Mouse (Mus musculus): Measurements from ENCODE around the gene Gm11992. TPM values are rescaled to one million over a fixed set of nuclear protein-coding genes. Genes with fewer than 3 reads are reported as not detected.

Gene Gm11992
- polyA plus RNA-seq, 2 experiments: 0.18 to 0.19 TPM

- no peaks in the 10 kb centered on the region for H3K27me3 ChIP-seq (ENCODE audit: control insufficient read depth, insufficient read depth, low read length)
- WGBS: 72% methylated on average over 2 of the region's 2 CpGs
- no peak overlapping the region for H3K9ac ChIP-seq (ENCODE audit: low read depth, low read length, severe bottlenecking)
- no peaks in the 10 kb centered on the region for H3K9me3 ChIP-seq (ENCODE audit: control insufficient read depth, low read length)
- H3K36me3 ChIP-seq (ENCODE audit: control insufficient read depth, insufficient read depth, low read length): no peaks in the 10 kb centered on the region
- no peak overlapping the region for H3K4me3 ChIP-seq (replicated peaks; ENCODE audit: low read length)
- no peaks in the 10 kb centered on the region for H3K4me1 ChIP-seq (ENCODE audit: control insufficient read depth, insufficient read depth, low read length)
- no peak for DNase-seq (ENCODE audit: low spot score)
- no peak overlapping the region for H3K4me2 ChIP-seq (replicated peaks; ENCODE audit: low read depth, low read length, severe bottlenecking)
- ATAC-seq (ENCODE audit: low FRiP score, low read depth): no peak
- H3K27ac ChIP-seq (replicated peaks; ENCODE audit: low read depth, low read length): no peak overlapping the region
- no peak for TF ChIP-seq POLR2A (IDR thresholded peaks at IDR 0.05; ENCODE audit: borderline replicate concordance, extremely low read depth, insufficient read depth, insufficient read length)
These were observed 8.5 kb downstream of the Gm11992 start for GRCm38 (mm10) chr11:9056937-9057336.

DNA sequence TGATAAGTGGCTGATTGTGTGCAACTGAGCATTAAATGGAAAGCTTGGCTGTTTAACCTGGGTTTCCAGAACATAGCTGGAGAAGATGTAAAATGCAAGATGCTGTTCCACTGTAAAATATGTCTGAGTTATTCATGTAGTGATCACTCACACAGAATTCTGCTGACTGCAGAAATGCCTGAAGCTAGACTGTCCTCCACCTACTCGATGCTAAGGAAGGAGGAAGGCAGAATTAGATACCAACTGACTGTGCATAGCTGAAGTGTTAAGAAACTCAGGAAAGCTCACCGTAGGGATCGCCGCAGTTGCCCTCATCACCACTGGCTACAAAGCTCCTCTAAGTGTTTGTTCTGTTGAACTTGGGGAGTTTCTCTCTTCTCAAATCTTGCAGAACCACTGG lies 9.3 kb downstream of the Gm11992 start:
- no peak overlapping the region for H3K4me3 ChIP-seq (replicated peaks; ENCODE audit: low read length)
- 78% methylated on average over 4 of the region's 4 CpGs for whole genome bisulfite sequencing
- H3K27me3 ChIP-seq (ENCODE audit: control insufficient read depth, insufficient read depth, low read length): no peaks in the 10 kb centered on the region
- TF ChIP-seq POLR2A (IDR thresholded peaks at IDR 0.05; ENCODE audit: borderline replicate concordance, extremely low read depth, insufficient read depth, insufficient read length): no peak
- ATAC-seq (ENCODE audit: low FRiP score, low read depth) (no peak), DNase-seq (ENCODE audit: low spot score) (no peak)
- H3K27ac ChIP-seq (replicated peaks; ENCODE audit: low read depth, low read length): no peak overlapping the region
- H3K4me1 ChIP-seq (ENCODE audit: control insufficient read depth, insufficient read depth, low read length): no peaks in the 10 kb centered on the region
- no peak overlapping the region for H3K9ac ChIP-seq (ENCODE audit: low read depth, low read length, severe bottlenecking)
- H3K9me3 ChIP-seq (ENCODE audit: control insufficient read depth, low read length): no peaks in the 10 kb centered on the region
- H3K36me3 ChIP-seq (ENCODE audit: control insufficient read depth, insufficient read depth, low read length): no peaks in the 10 kb centered on the region
- no peak overlapping the region for H3K4me2 ChIP-seq (replicated peaks; ENCODE audit: low read depth, low read length, severe bottlenecking)

DNA sequence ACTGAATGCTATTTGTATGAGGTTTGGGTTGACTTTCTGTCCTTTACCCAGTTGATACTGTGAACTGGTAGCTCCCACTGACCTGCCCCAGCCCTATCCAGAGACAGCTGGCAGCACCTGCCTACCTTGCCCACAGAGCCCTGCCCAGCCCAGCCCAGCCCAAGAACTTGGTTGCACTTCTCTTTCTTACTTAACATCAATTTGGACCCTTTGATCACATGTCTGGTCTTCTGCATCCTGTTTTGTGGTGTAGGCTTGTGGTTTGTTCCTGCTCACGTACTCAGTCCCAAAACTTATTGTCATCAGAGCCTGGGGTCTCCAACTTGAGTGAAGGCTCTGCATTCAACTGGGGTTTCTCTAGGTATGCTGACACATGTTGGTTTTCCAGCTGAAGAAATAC lies 11.6 kb downstream of the Gm11992 start:
- Histone ChIP-seq H3K4me3 (replicated peaks; ENCODE audit: low read length) (no peak overlapping the region), H3K4me2 (replicated peaks; ENCODE audit: low read depth, low read length, severe bottlenecking) (no peak overlapping the region), H3K9me3 (ENCODE audit: control insufficient read depth, low read length) (no peaks in the 10 kb centered on the region), H3K36me3 (ENCODE audit: control insufficient read depth, insufficient read depth, low read length) (no peaks in the 10 kb centered on the region), H3K27me3 (ENCODE audit: control insufficient read depth, insufficient read depth, low read length) (no peaks in the 10 kb centered on the region), H3K27ac (replicated peaks; ENCODE audit: low read depth, low read length) (no peak overlapping the region), H3K9ac (ENCODE audit: low read depth, low read length, severe bottlenecking) (no peak overlapping the region), H3K4me1 (ENCODE audit: control insufficient read depth, insufficient read depth, low read length) (no peaks in the 10 kb centered on the region)
- ATAC-seq (ENCODE audit: low FRiP score, low read depth) (no peak), DNase-seq (ENCODE audit: low spot score) (no peak)
- 72% methylated on average over 1 of the region's 1 CpGs for WGBS
- no peak for TF ChIP-seq POLR2A (IDR thresholded peaks at IDR 0.05; ENCODE audit: borderline replicate concordance, extremely low read depth, insufficient read depth, insufficient read length)

- Histone ChIP-seq H3K4me1 (ENCODE audit: control insufficient read depth, insufficient read depth, low read length) (no peaks in the 10 kb centered on the region), H3K36me3 (ENCODE audit: control insufficient read depth, insufficient read depth, low read length) (no peaks in the 10 kb centered on the region), H3K4me3 (replicated peaks; ENCODE audit: low read length) (no peak overlapping the region), H3K4me2 (replicated peaks; ENCODE audit: low read depth, low read length, severe bottlenecking) (no peak overlapping the region), H3K27me3 (ENCODE audit: control insufficient read depth, insufficient read depth, low read length) (no peaks in the 10 kb centered on the region), H3K9ac (ENCODE audit: low read depth, low read length, severe bottlenecking) (no peak overlapping the region), H3K9me3 (ENCODE audit: control insufficient read depth, low read length) (no peaks in the 10 kb centered on the region), H3K27ac (replicated peaks; ENCODE audit: low read depth, low read length) (no peak overlapping the region)
- WGBS: 28% methylated on average over 5 of the region's 5 CpGs
- ATAC-seq (ENCODE audit: low FRiP score, low read depth) (no peak), DNase-seq (ENCODE audit: low spot score) (no peak)
- TF ChIP-seq POLR2A (IDR thresholded peaks at IDR 0.05; ENCODE audit: borderline replicate concordance, extremely low read depth, insufficient read depth, insufficient read length): no peak
These were observed 12.1 kb downstream of the Gm11992 start for GRCm38 (mm10) chr11:9060484-9060883.

GRCm38 (mm10) chr11:9076444-9076843 lies 28.1 kb downstream of the Gm11992 start:
- ATAC-seq (ENCODE audit: low FRiP score, low read depth): no peak
- no peak for DNase-seq (ENCODE audit: low spot score)
- Histone ChIP-seq H3K4me3 (replicated peaks; ENCODE audit: low read length) (no peak overlapping the region), H3K27me3 (ENCODE audit: control insufficient read depth, insufficient read depth, low read length) (no peaks in the 10 kb centered on the region), H3K4me2 (replicated peaks; ENCODE audit: low read depth, low read length, severe bottlenecking) (no peak overlapping the region), H3K27ac (replicated peaks; ENCODE audit: low read depth, low read length) (no peak overlapping the region), H3K9ac (ENCODE audit: low read depth, low read length, severe bottlenecking) (no peak overlapping the region), H3K36me3 (ENCODE audit: control insufficient read depth, insufficient read depth, low read length) (no peaks in the 10 kb centered on the region), H3K9me3 (ENCODE audit: control insufficient read depth, low read length) (no peaks in the 10 kb centered on the region), H3K4me1 (ENCODE audit: control insufficient read depth, insufficient read depth, low read length) (no peaks in the 10 kb centered on the region)
- WGBS: 82% methylated on average over 3 of the region's 3 CpGs
- TF ChIP-seq POLR2A (IDR thresholded peaks at IDR 0.05; ENCODE audit: borderline replicate concordance, extremely low read depth, insufficient read depth, insufficient read length): no peak

- H3K4me1 ChIP-seq (ENCODE audit: control insufficient read depth, insufficient read depth, low read length): peaks cover 8% of the 10 kb centered on the region; the same call in 1 of the 2 replicates
- H3K27ac ChIP-seq (replicated peaks; ENCODE audit: low read depth, low read length): no peak overlapping the region
- no peak overlapping the region for H3K9ac ChIP-seq (ENCODE audit: low read depth, low read length, severe bottlenecking)
- H3K27me3 ChIP-seq (ENCODE audit: control insufficient read depth, insufficient read depth, low read length): peaks cover 37% of the 10 kb centered on the region
- H3K4me2 ChIP-seq (replicated peaks; ENCODE audit: low read depth, low read length, severe bottlenecking): no peak overlapping the region
- no peak for TF ChIP-seq POLR2A (IDR thresholded peaks at IDR 0.05; ENCODE audit: borderline replicate concordance, extremely low read depth, insufficient read depth, insufficient read length)
- DNase-seq (ENCODE audit: low spot score) (no peak), ATAC-seq (ENCODE audit: low FRiP score, low read depth) (no peak)
- H3K9me3 ChIP-seq (ENCODE audit: control insufficient read depth, low read length): no peaks in the 10 kb centered on the region
- no peak overlapping the region for H3K4me3 ChIP-seq (replicated peaks; ENCODE audit: low read length)
- 50% methylated on average over 2 of the region's 2 CpGs for WGBS
- H3K36me3 ChIP-seq (ENCODE audit: control insufficient read depth, insufficient read depth, low read length): no peaks in the 10 kb centered on the region
These were observed 64.8 kb downstream of the Gm11992 start for GRCm38 (mm10) chr11:9113189-9113588.
